Mouse (Mus musculus): ENCODE measurements around the gene Mical3. TPM values are rescaled to one million over a fixed set of nuclear protein-coding genes. Genes with fewer than 3 reads are reported as not detected.

The Mical3 gene
- polyA plus RNA-seq, 1 experiment from 2014 or later, result 11.5 TPM

DNA sequence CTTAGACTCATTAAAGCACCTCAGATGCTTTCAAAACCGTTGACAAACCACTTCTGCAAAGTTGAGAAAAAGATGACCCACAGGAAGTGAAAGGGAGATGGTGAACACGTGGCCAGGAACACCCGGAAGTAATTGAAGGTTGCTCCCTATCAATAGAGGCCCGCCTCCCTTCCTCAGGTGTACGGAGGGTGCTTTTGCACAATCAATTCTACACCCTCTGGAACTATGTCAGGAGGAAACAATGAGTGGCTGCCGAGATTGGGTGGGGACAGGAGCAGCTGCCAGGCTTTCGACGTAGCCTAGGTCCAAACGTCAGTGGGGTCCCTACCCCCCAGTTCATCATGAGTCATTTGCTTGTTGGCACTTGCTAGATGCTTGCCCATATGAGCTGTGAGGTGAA, 135.3 kb downstream of the Mical3 start:
- H3K36me3 ChIP-seq (ENCODE audit: control insufficient read depth, insufficient read depth, low read length), result peaks cover 3% of the 10 kb centered on the region; the same call in 1 of the 2 replicates
- ATAC-seq (ENCODE audit: insufficient read depth, low FRiP score), result peak; percentile 55; the same call in 1 of the 2 replicates
- no peak overlapping the region for H3K9ac ChIP-seq (ENCODE audit: low read length)
- no peaks in the 10 kb centered on the region for H3K9me3 ChIP-seq (replicated peaks; ENCODE audit: control insufficient read depth, low read length)
- 65% methylated on average over 9 of the region's 9 CpGs for WGBS
- H3K4me1 ChIP-seq (ENCODE audit: control insufficient read depth, insufficient read depth, low read length), result peaks cover 8% of the 10 kb centered on the region
- H3K4me3 ChIP-seq (replicated peaks; ENCODE audit: low read length), result no peak overlapping the region
- H3K27ac ChIP-seq (ENCODE audit: low read length), result peak overlapping the region; percentile 61
- no peak overlapping the region for H3K4me2 ChIP-seq (ENCODE audit: low read depth, low read length)
- H3K27me3 ChIP-seq (ENCODE audit: control insufficient read depth, insufficient read depth, low read length), result no peaks in the 10 kb centered on the region

DNA sequence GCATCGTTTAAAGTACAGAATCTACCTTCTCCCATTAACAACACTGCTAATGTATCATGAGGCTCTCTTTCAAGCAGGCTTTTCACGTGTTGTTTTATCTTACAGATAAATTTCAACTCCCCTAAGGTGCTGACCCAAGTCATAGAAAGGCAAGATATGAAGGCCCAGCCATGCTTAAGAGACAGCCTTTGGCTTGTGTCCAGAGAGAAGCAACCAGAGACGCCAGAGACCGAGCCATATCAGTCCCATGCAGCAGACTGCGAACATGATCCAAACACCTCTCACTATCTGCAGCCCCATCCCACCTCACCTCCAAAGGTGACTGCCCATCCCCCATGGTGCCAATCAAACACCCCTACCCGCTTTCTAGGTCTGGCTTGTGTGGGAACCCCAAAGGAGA, 138.9 kb downstream of the Mical3 start:
- Histone ChIP-seq H3K4me2 (ENCODE audit: low read depth, low read length) (no peak overlapping the region), H3K9ac (ENCODE audit: low read length) (no peak overlapping the region), H3K36me3 (ENCODE audit: control insufficient read depth, insufficient read depth, low read length) (peaks cover 3% of the 10 kb centered on the region; the same call in 1 of the 2 replicates), H3K9me3 (replicated peaks; ENCODE audit: control insufficient read depth, low read length) (no peaks in the 10 kb centered on the region), H3K4me3 (replicated peaks; ENCODE audit: low read length) (no peak overlapping the region), H3K27ac (ENCODE audit: low read length) (no peak overlapping the region), H3K27me3 (ENCODE audit: control insufficient read depth, insufficient read depth, low read length) (no peaks in the 10 kb centered on the region), H3K4me1 (ENCODE audit: control insufficient read depth, insufficient read depth, low read length) (no peaks in the 10 kb centered on the region)
- WGBS, result 77% methylated on average over 6 of the region's 6 CpGs
- ATAC-seq (ENCODE audit: insufficient read depth, low FRiP score), result no peak

DNA sequence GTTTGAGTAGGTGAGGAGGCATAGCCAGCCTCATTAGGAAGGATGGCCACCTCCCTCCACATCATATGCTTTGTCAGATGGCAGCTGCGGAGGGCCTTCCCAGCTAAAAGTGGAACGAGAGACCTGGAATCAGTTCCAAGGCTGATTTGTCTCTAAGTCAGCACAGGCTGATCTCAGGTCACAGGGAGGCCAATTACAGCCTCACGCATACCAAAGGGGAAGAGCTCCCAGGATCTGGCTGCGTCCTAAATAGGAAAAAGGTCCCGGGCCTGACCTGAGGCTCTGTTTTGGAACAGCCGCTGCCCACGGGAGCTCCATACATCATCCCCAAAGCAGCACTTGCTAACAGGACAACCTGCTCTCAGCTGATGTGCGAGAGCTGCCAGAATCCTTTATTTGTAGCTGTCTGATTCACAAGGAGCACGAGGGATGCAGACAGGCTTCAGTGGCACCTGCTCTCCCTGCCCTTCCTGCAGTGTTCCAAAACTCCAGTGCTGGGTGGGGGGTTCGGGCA, 143.2 kb downstream of the Mical3 start:
- WGBS, result 47% methylated on average over 10 of the region's 10 CpGs
- H3K27ac ChIP-seq (ENCODE audit: low read length), result no peak overlapping the region
- no peak overlapping the region for H3K4me2 ChIP-seq (ENCODE audit: low read depth, low read length)
- H3K27me3 ChIP-seq (ENCODE audit: control insufficient read depth, insufficient read depth, low read length), result no peaks in the 10 kb centered on the region
- ATAC-seq (ENCODE audit: insufficient read depth, low FRiP score), result no peak
- H3K9me3 ChIP-seq (replicated peaks; ENCODE audit: control insufficient read depth, low read length), result no peaks in the 10 kb centered on the region
- H3K4me3 ChIP-seq (replicated peaks; ENCODE audit: low read length), result no peak overlapping the region
- H3K36me3 ChIP-seq (ENCODE audit: control insufficient read depth, insufficient read depth, low read length), result no peaks in the 10 kb centered on the region
- no peaks in the 10 kb centered on the region for H3K4me1 ChIP-seq (ENCODE audit: control insufficient read depth, insufficient read depth, low read length)
- no peak overlapping the region for H3K9ac ChIP-seq (ENCODE audit: low read length)

DNA sequence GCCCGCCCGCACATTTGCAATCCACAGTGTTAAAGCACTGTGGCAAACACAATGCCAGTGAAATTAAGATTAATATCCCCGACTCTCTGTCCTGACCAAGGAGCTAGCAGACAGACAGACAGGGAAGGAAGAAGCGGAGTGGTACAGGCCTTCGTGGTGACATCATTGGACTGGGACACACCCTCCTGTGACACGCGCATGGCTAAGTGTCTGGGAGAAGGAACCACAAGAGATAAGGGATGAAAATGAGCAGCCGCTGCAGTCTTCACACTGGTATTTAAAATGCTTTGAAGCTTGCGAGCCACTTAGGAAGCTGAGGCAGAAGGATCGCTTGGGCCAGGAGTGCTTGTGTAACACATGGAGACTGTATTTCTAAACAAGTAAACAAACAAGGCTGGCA, 143.6 kb downstream of the Mical3 start:
- H3K4me1 ChIP-seq (ENCODE audit: control insufficient read depth, insufficient read depth, low read length), result no peaks in the 10 kb centered on the region
- no peaks in the 10 kb centered on the region for H3K27me3 ChIP-seq (ENCODE audit: control insufficient read depth, insufficient read depth, low read length)
- no peak overlapping the region for H3K4me3 ChIP-seq (replicated peaks; ENCODE audit: low read length)
- no peaks in the 10 kb centered on the region for H3K9me3 ChIP-seq (replicated peaks; ENCODE audit: control insufficient read depth, low read length)
- ATAC-seq (ENCODE audit: insufficient read depth, low FRiP score), result no peak
- H3K27ac ChIP-seq (ENCODE audit: low read length), result no peak overlapping the region
- WGBS, result 72% methylated on average over 10 of the region's 10 CpGs
- no peak overlapping the region for H3K4me2 ChIP-seq (ENCODE audit: low read depth, low read length)
- no peaks in the 10 kb centered on the region for H3K36me3 ChIP-seq (ENCODE audit: control insufficient read depth, insufficient read depth, low read length)
- no peak overlapping the region for H3K9ac ChIP-seq (ENCODE audit: low read length)

DNA sequence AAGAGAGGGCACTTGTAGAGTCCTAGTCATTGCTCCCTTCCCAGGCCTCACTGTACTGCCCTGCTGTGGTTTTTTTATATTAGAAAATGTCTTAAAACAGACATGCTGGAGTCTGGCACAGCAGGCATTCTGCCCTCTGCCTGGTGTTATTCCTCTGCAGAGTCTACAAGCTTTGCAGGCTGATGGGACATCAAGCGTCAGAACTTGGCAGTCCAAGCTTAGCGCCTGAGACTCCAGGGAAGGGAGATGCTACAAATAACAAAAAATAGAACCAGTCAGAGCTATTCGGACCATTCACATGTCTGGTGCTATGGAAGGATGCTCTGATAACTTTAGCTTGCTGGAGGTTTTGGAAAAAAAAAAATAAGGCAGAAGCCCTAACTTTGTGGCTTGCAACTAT, 144.6 kb downstream of the Mical3 start:
- Histone ChIP-seq H3K27ac (ENCODE audit: low read length) (no peak overlapping the region), H3K9ac (ENCODE audit: low read length) (no peak overlapping the region), H3K36me3 (ENCODE audit: control insufficient read depth, insufficient read depth, low read length) (peaks cover 2% of the 10 kb centered on the region; the same call in 1 of the 2 replicates), H3K4me1 (ENCODE audit: control insufficient read depth, insufficient read depth, low read length) (no peaks in the 10 kb centered on the region), H3K4me3 (replicated peaks; ENCODE audit: low read length) (no peak overlapping the region), H3K9me3 (replicated peaks; ENCODE audit: control insufficient read depth, low read length) (no peaks in the 10 kb centered on the region), H3K27me3 (ENCODE audit: control insufficient read depth, insufficient read depth, low read length) (no peaks in the 10 kb centered on the region), H3K4me2 (ENCODE audit: low read depth, low read length) (no peak overlapping the region)
- no peak for ATAC-seq (ENCODE audit: insufficient read depth, low FRiP score)
- 85% methylated on average over 3 of the region's 3 CpGs for WGBS

DNA sequence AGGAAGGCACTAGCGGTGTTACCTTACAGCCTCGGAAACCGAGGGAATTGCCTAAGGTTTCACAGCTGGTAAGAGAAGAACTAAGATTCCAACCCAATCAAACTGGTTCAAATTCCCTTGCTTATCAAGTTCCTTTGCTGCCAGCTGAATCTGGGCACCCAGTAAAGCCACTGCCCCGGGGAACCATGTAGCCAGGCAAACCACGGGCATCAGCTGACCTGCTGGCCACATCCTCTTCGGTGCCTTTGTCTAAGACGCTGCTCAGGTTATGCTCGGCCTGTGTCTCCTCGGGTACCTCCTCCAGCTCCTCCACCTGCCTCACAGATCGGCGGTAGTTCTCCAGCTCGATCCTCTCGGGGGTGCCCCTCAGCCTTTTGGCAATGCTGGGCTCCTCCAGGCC, 148.5 kb downstream of the Mical3 start:
- Histone ChIP-seq H3K4me3 (replicated peaks; ENCODE audit: low read length) (no peak overlapping the region), H3K27me3 (ENCODE audit: control insufficient read depth, insufficient read depth, low read length) (no peaks in the 10 kb centered on the region), H3K9ac (ENCODE audit: low read length) (no peak overlapping the region), H3K4me2 (ENCODE audit: low read depth, low read length) (no peak overlapping the region), H3K27ac (ENCODE audit: low read length) (no peak overlapping the region), H3K9me3 (replicated peaks; ENCODE audit: control insufficient read depth, low read length) (no peaks in the 10 kb centered on the region), H3K4me1 (ENCODE audit: control insufficient read depth, insufficient read depth, low read length) (peaks cover 9% of the 10 kb centered on the region; the same call in 1 of the 2 replicates), H3K36me3 (ENCODE audit: control insufficient read depth, insufficient read depth, low read length) (peaks cover 3% of the 10 kb centered on the region; the same call in 1 of the 2 replicates)
- no peak for ATAC-seq (ENCODE audit: insufficient read depth, low FRiP score)
- 91% methylated on average over 13 of the region's 13 CpGs for WGBS

DNA sequence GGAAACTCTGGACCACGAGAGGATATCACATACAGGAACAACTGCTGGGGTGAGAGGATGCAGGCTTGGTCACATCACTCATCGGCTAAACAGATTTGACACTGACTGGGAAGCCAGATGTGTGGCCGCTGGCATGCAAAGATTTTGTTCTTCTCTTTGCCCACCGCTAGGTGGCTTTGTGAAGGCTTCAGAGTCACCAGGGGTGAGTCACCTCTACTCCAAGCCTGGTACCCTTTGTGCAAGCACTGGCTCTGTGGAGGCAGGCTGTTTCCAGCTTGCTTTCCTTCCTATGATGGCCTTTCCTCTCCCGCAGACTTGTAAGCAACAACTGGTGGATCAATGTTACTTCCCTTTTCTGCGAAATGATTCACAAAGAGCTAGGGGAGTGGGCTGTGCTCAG, 149.3 kb downstream of the Mical3 start:
- peaks cover 3% of the 10 kb centered on the region; the same call in 1 of the 2 replicates for H3K36me3 ChIP-seq (ENCODE audit: control insufficient read depth, insufficient read depth, low read length)
- no peak overlapping the region for H3K9ac ChIP-seq (ENCODE audit: low read length)
- H3K27me3 ChIP-seq (ENCODE audit: control insufficient read depth, insufficient read depth, low read length), result no peaks in the 10 kb centered on the region
- no peak for ATAC-seq (ENCODE audit: insufficient read depth, low FRiP score)
- H3K9me3 ChIP-seq (replicated peaks; ENCODE audit: control insufficient read depth, low read length), result no peaks in the 10 kb centered on the region
- 61% methylated on average over 6 of the region's 6 CpGs for WGBS
- H3K27ac ChIP-seq (ENCODE audit: low read length), result no peak overlapping the region
- no peak overlapping the region for H3K4me3 ChIP-seq (replicated peaks; ENCODE audit: low read length)
- H3K4me1 ChIP-seq (ENCODE audit: control insufficient read depth, insufficient read depth, low read length), result peaks cover 12% of the 10 kb centered on the region; the same call in 1 of the 2 replicates
- H3K4me2 ChIP-seq (ENCODE audit: low read depth, low read length), result no peak overlapping the region

DNA sequence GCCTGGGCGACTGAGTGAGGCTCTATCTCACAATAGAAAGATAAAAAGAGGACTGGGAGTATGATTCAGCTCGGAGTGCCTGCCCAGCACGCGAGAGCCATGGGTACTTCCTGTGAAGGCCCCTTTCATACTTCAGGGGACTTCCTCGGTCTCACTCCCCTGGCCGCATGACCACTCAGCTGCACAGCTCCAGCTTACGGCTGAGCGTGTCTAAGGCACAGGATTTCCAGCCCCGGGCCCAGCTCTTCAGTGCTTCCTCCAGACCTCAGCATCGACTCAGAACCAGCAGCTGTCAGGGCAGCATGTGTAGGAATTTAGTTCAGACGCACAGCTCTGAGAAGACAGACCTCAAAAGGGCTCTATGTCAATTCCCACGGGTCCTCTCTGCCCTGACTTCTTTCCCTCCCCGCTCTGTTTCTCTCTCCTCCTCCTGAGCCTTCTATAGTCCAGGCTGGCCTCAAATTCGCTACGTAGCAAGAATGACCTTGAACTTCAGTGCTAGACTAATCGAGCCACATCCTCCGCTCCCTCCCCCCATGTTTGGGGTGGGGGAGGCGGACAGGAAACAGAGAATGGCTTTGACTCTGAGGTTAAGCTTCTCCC, 152.7 kb downstream of the Mical3 start:
- Histone ChIP-seq H3K9me3 (replicated peaks; ENCODE audit: control insufficient read depth, low read length) (no peaks in the 10 kb centered on the region), H3K9ac (ENCODE audit: low read length) (0 out of 2 replicates have a peak overlapping the region, but pooled peaks have one; percentile 15), H3K27me3 (ENCODE audit: control insufficient read depth, insufficient read depth, low read length) (no peaks in the 10 kb centered on the region), H3K4me3 (replicated peaks; ENCODE audit: low read length) (no peak overlapping the region), H3K27ac (ENCODE audit: low read length) (peak overlapping the region; percentile 64), H3K4me2 (ENCODE audit: low read depth, low read length) (no peak overlapping the region), H3K36me3 (ENCODE audit: control insufficient read depth, insufficient read depth, low read length) (peaks cover 3% of the 10 kb centered on the region; the same call in 1 of the 2 replicates), H3K4me1 (ENCODE audit: control insufficient read depth, insufficient read depth, low read length) (peaks cover 12% of the 10 kb centered on the region; the same call in 1 of the 2 replicates)
- 37% methylated on average over 18 of the region's 18 CpGs for WGBS
- peak; percentile 56; the same call in 1 of the 2 replicates for ATAC-seq (ENCODE audit: insufficient read depth, low FRiP score)

DNA sequence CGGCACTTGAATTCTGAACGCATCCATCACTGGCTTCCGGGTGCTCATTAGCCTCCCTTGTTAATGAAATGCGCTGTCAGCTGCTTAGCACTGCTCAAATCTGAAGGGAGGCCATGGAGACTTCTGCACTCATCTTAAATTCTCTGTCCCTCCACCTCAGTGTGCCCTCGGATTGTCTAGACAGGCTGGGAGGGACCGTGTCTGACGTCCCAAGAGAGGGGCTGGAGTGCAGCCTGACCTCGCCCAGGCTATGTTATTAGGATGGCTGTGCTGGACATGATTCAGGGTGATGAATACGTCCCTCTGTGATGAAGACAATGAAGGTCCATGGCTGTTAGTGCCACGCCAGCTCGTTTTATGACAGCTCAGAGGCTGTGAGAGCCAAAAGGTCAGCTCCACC, 153.8 kb downstream of the Mical3 start:
- no peak for ATAC-seq (ENCODE audit: insufficient read depth, low FRiP score)
- H3K4me2 ChIP-seq (ENCODE audit: low read depth, low read length), result no peak overlapping the region
- no peak overlapping the region for H3K4me3 ChIP-seq (replicated peaks; ENCODE audit: low read length)
- peaks cover 12% of the 10 kb centered on the region; the same call in 1 of the 2 replicates for H3K4me1 ChIP-seq (ENCODE audit: control insufficient read depth, insufficient read depth, low read length)
- 67% methylated on average over 11 of the region's 11 CpGs for WGBS
- no peaks in the 10 kb centered on the region for H3K27me3 ChIP-seq (ENCODE audit: control insufficient read depth, insufficient read depth, low read length)
- H3K27ac ChIP-seq (ENCODE audit: low read length), result no peak overlapping the region
- H3K9ac ChIP-seq (ENCODE audit: low read length), result no peak overlapping the region
- H3K9me3 ChIP-seq (replicated peaks; ENCODE audit: control insufficient read depth, low read length), result no peaks in the 10 kb centered on the region
- peaks cover 3% of the 10 kb centered on the region; the same call in 1 of the 2 replicates for H3K36me3 ChIP-seq (ENCODE audit: control insufficient read depth, insufficient read depth, low read length)
